Mouse (Mus musculus): ENCODE measurements around the gene Gm281.
A peak's percentile ranks its signal among the peaks of the same experiment; 100 is the strongest.

GRCm38 (mm10) chr14:13960482-13961325 lies 46.4 kb upstream of the Gm281 start:
- TF ChIP-seq CTCF (IDR thresholded peaks at IDR 0.05; ENCODE audit: borderline replicate concordance, control insufficient read depth, extremely low read depth, insufficient read depth, low read length, poor library complexity), result 0 out of 2 replicates have a peak, but pooled peaks have one; percentile 38
- TF ChIP-seq POLR2A (IDR thresholded peaks at IDR 0.05; ENCODE audit: control insufficient read depth, extremely low read depth, insufficient read depth, low read length, poor library complexity), result 0 out of 2 replicates have a peak, but pooled peaks have one; percentile 24
